Mouse (Mus musculus): ENCODE results near the gene Ifngr1. TPM values are rescaled to one million over a fixed set of nuclear protein-coding genes. Genes with fewer than 3 reads are reported as not detected.

The Ifngr1 gene
- polyA plus RNA-seq (2015; fragmentation: Nextera tagmentation; extraction: Ambion mirVana), result 36.9 and 40.3 TPM in 2 replicates

DNA sequence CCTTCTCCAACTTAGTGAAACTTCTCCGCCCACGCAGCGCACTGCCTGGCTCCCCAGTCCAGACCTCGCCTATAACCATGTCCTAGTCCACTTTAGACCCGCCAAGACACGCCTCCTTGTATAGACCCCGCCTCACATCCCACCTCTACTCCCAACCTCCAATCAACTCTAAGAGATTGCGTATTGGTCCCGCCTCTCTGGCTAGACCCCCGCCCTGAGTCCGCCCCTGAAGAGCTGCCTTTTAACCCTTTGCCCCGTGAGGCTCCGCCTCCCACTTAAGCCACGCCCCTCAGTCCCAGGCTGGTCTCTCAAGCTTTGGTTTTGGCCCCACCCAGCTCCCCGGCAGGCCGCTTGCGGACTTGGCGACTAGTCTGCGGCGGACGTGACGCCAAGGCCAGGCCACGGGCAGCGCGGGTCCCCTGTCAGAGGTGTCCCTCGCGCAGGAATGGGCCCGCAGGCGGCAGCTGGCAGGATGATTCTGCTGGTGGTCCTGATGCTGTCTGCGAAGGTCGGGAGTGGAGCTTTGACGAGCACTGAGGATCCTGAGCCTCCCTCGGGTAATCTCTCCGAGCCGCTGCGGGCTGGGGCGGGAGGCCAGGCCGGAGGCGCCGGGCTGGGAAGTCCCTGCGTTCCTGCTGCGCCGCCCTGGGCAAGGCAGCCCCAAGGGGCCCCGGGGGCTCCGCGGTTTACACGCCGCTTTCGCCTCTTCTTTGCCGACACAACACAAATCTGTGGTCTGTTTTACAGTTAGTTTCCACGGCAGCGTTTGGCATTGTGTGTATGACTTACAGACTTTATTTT, at the start of gene Ifngr1:
Gene Ifngr1 (plus strand): TSS at position 309 of the 801 bp plus-strand sequence.
- peak within 1 kb of the TSS; percentile 82 for H3K9ac ChIP-seq
- H3K36me3 ChIP-seq, result no peaks in the 10 kb centered on the region
- peak within 1 kb of the TSS; percentile 77 for H3K4me3 ChIP-seq
- H3K4me2 ChIP-seq, result peak within 1 kb of the TSS; percentile 76
- WGBS, result under 1% methylated on average over 52 of the region's 52 CpGs
- H3K4me1 ChIP-seq, result peaks cover 27% of the 10 kb centered on the region
- no peaks in the 10 kb centered on the region for H3K9me3 ChIP-seq
- H3K27ac ChIP-seq, result peak within 1 kb of the TSS; percentile 86
- ATAC-seq (ENCODE audit: insufficient number of reproducible peaks, insufficient read depth, low FRiP score, low TSS enrichment, low read depth), result peak; percentile 99
- no peaks in the 10 kb centered on the region for H3K27me3 ChIP-seq

DNA sequence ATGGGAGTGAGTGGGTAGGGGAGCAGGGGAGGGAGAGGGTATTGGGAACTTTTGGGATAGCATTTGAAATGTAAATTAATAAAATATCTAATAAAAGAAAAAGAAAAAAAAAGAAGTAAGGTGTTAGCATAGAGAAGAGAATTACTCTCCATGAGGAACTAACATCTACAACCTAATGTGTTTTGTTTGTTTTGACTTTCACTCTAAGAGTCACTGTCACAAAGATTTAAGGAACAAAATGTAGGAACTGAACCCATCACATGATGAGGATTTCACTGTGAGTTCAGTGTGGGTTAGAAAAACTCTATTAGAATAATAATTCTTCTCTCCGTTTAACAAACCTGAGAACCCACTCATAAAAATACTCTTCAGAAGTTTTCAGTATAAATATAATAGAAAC, 44.9 kb upstream of the Ifngr1 start:
- Histone ChIP-seq H3K4me1 (no peaks in the 10 kb centered on the region), H3K4me2 (no peak overlapping the region), H3K4me3 (no peak overlapping the region), H3K36me3 (no peaks in the 10 kb centered on the region), H3K9ac (no peak overlapping the region), H3K9me3 (no peaks in the 10 kb centered on the region), H3K27ac (no peak overlapping the region), H3K27me3 (no peaks in the 10 kb centered on the region)
- no peak for ATAC-seq (ENCODE audit: insufficient number of reproducible peaks, insufficient read depth, low FRiP score, low TSS enrichment, low read depth)
- 90% methylated on average over 1 of the region's 1 CpGs for WGBS

DNA sequence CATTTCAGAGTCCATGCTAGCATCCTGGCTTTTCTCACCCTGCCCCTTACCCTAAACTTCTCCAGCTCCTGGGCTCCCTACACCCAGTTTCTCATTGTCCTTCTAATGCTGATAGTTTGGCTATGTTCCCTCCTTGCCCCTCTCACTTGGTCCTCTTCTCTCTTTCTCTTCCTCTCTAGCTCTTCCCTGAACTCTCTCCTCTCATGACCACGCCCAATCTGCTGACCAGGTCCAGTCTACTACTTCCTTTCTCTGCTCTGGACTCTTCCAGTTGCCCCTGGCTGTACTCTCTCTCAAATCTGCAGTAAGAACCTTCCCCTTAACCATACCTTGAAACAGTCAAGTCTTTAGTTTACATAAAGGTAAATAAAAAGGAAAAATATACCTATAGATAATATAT, 43.7 kb upstream of the Ifngr1 start:
- Histone ChIP-seq H3K4me1 (no peaks in the 10 kb centered on the region), H3K9ac (no peak overlapping the region), H3K27me3 (no peaks in the 10 kb centered on the region), H3K27ac (no peak overlapping the region), H3K4me3 (no peak overlapping the region), H3K36me3 (no peaks in the 10 kb centered on the region), H3K9me3 (no peaks in the 10 kb centered on the region), H3K4me2 (no peak overlapping the region)
- 83% methylated on average over 1 of the region's 1 CpGs for WGBS
- no peak for ATAC-seq (ENCODE audit: insufficient number of reproducible peaks, insufficient read depth, low FRiP score, low TSS enrichment, low read depth)

DNA sequence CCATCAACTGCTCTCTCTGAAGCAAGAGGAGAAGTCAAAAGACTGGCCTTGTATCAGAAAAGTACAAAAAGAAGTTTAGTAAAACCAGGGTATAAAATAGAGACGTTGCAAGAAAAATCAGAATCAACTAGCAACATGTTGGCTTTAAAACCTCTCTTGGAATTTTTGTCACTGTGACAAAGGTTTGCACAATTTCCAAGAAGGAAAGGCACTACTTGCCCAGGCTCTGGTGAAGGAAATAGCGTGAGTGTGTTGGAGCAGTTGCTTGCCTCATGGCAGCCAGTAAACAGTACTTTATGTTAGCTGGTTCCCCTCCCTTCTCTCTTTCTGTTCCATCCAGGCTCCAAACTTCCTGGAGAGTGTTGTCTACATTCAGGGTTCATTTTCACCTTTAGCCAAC, 43.3 kb upstream of the Ifngr1 start:
- Histone ChIP-seq H3K4me3 (no peak overlapping the region), H3K36me3 (no peaks in the 10 kb centered on the region), H3K27ac (no peak overlapping the region), H3K27me3 (no peaks in the 10 kb centered on the region), H3K4me1 (no peaks in the 10 kb centered on the region), H3K4me2 (no peak overlapping the region), H3K9me3 (no peaks in the 10 kb centered on the region), H3K9ac (no peak overlapping the region)
- ATAC-seq (ENCODE audit: insufficient number of reproducible peaks, insufficient read depth, low FRiP score, low TSS enrichment, low read depth), result no peak
- 87% methylated on average over 2 of the region's 2 CpGs for WGBS

DNA sequence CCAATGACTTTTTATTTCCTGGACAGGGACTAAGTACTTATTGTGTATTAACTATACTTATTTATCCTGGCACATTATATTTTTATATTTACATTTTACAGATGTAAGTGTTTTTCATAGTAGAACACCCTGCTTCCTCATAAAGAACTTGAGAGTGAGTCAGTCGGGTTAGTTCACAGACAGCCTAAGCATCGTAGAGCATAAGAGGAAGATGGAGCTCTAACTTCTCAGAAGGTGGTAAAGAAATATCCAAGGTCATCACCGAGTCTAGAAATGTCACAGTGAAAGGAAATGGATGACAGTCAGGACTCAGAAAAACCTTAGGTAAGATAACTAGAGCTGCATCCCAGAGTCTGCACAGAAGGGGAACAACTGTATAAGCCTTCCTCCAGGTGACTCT, 40.2 kb upstream of the Ifngr1 start:
- Histone ChIP-seq H3K4me1 (no peaks in the 10 kb centered on the region), H3K4me2 (no peak overlapping the region), H3K27me3 (no peaks in the 10 kb centered on the region), H3K4me3 (no peak overlapping the region), H3K36me3 (no peaks in the 10 kb centered on the region), H3K27ac (no peak overlapping the region), H3K9ac (no peak overlapping the region), H3K9me3 (no peaks in the 10 kb centered on the region)
- 91% methylated on average over 3 of the region's 3 CpGs for WGBS
- no peak for ATAC-seq (ENCODE audit: insufficient number of reproducible peaks, insufficient read depth, low FRiP score, low TSS enrichment, low read depth)

DNA sequence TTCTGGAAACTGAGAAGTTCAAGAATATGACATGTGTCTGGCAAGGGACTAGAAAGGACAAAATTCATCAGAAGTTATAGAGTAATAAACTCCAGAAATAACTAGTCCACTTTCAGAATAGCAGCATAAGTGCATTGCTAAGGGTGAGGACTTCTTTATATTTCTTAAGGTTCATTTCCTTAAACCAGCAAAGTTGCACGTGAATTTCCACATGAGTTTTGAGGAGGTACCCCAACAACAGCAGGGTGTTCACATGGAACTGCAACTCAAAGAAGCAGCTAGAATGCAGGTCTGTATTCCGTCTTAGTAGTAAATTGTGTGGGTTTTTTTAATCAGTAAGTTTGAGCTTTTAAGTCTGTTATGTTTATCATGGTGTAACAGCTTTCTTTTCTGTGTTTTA, 37.9 kb upstream of the Ifngr1 start:
- H3K4me2 ChIP-seq, result no peak overlapping the region
- no peaks in the 10 kb centered on the region for H3K27me3 ChIP-seq
- ATAC-seq (ENCODE audit: insufficient number of reproducible peaks, insufficient read depth, low FRiP score, low TSS enrichment, low read depth), result no peak
- H3K27ac ChIP-seq, result no peak overlapping the region
- H3K9me3 ChIP-seq, result no peaks in the 10 kb centered on the region
- 75% methylated on average over 2 of the region's 2 CpGs for WGBS
- 0 out of 2 replicates have a peak, but pooled peaks cover 3% of the 10 kb centered on the region for H3K4me1 ChIP-seq
- no peak overlapping the region for H3K9ac ChIP-seq
- no peaks in the 10 kb centered on the region for H3K36me3 ChIP-seq
- no peak overlapping the region for H3K4me3 ChIP-seq

DNA sequence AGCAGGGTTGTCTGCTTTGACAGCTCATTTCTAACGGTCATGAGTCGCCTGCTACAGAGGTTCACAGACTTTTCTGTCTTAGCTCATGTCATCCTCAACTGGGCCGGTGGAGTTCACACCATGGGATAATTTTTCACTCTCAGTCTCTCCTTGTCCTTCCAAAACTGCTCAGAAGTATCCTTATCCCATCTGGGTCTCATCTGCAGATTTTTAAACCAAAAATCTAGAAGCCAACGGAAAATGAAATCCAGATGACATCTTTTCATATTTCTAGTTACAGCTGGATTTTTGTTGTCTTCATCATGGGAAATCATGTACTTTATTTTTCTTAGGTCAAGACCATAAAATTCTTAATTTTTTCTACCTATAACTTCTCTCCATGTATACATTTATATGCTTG, 34.1 kb upstream of the Ifngr1 start:
- H3K27me3 ChIP-seq, result no peaks in the 10 kb centered on the region
- H3K27ac ChIP-seq, result no peak overlapping the region
- H3K36me3 ChIP-seq, result no peaks in the 10 kb centered on the region
- 32% methylated on average over 4 of the region's 4 CpGs for WGBS
- H3K4me3 ChIP-seq, result no peak overlapping the region
- ATAC-seq (ENCODE audit: insufficient number of reproducible peaks, insufficient read depth, low FRiP score, low TSS enrichment, low read depth), result no peak
- 0 out of 2 replicates have a peak, but pooled peaks cover 3% of the 10 kb centered on the region for H3K4me1 ChIP-seq
- no peak overlapping the region for H3K4me2 ChIP-seq
- H3K9ac ChIP-seq, result no peak overlapping the region
- no peaks in the 10 kb centered on the region for H3K9me3 ChIP-seq

DNA sequence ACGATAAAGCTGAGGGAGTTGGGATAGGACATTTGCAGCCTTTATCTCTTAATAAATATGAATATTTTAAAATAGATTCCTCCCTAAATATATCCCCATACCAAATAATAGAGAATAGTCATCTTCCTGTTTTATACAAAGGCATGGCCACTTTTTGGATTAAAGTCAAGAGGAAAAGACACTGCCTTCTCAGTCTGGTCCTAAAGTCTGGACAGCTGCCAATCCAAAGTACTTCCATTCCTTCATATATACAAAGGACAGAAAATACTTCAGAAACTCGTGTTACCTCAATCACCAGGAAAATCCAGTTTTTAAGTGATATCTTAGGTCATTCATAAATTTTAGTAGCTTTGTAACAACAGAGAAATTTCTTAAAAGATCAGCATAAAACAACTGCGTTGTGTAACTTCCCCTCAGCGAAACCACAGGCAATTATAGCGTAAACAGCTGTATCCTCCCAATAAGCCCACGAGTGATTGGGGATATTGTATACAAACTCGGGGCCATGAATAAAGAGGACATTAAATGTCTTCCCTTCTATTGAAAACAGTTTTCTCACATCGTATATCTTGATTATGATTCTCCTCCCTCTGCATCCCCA, 32.1 kb upstream of the Ifngr1 start:
- H3K4me2 ChIP-seq, result no peak overlapping the region
- H3K36me3 ChIP-seq, result no peaks in the 10 kb centered on the region
- no peak overlapping the region for H3K4me3 ChIP-seq
- no peak overlapping the region for H3K27ac ChIP-seq
- WGBS, result 58% methylated on average over 8 of the region's 8 CpGs
- ATAC-seq (ENCODE audit: insufficient number of reproducible peaks, insufficient read depth, low FRiP score, low TSS enrichment, low read depth), result no peak
- H3K9ac ChIP-seq, result no peak overlapping the region
- H3K4me1 ChIP-seq, result 0 out of 2 replicates have a peak, but pooled peaks cover 3% of the 10 kb centered on the region
- no peaks in the 10 kb centered on the region for H3K27me3 ChIP-seq
- no peaks in the 10 kb centered on the region for H3K9me3 ChIP-seq

DNA sequence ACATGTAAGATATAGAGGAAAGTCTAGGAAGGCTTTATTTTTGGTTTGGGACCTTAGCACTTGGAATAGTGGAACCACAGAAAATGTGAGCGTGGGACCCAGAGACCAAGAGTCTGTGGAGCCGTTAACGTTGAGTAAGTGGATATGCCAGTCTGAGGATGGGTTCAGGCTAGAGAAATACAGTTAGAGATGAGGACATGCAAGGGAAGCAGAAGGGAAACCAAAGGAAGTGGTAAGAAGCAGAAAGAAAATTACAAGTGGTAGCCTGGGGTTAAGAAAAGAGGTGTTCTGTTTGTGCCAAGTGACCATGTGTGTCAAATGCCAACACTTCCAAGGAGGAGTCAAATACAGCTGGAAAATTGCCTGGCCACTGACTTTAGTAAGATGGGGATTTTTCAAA, 29.2 kb upstream of the Ifngr1 start:
- no peaks in the 10 kb centered on the region for H3K36me3 ChIP-seq
- no peak overlapping the region for H3K4me3 ChIP-seq
- 94% methylated on average over 3 of the region's 3 CpGs for WGBS
- H3K4me1 ChIP-seq, result 0 out of 2 replicates have a peak, but pooled peaks cover under 1% of the 10 kb centered on the region
- no peak for ATAC-seq (ENCODE audit: insufficient number of reproducible peaks, insufficient read depth, low FRiP score, low TSS enrichment, low read depth)
- H3K9me3 ChIP-seq, result no peaks in the 10 kb centered on the region
- H3K9ac ChIP-seq, result no peak overlapping the region
- H3K27me3 ChIP-seq, result no peaks in the 10 kb centered on the region
- H3K4me2 ChIP-seq, result no peak overlapping the region
- no peak overlapping the region for H3K27ac ChIP-seq

DNA sequence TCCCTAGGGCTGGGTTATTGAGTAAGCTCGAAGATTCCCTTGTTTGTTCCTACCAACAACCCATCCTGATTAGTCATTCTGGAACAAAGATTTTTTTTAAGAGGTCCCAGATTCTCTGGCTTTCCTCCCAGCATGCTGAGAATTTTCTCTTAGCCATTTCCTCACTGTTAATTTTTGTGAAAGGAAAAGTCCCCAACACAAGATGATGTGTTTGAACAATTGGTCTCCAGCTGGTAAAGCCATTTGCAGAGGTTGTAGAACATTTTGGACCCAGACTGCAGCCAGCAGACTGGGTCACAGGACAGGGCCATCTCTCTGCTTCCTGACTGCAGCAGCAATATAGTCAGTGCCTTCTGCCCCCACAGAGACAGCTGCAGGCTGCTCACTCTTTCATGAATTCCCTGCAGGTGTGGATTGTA, 28.3 kb upstream of the Ifngr1 start:
- Histone ChIP-seq H3K27ac (no peak overlapping the region), H3K4me3 (no peak overlapping the region), H3K27me3 (no peaks in the 10 kb centered on the region), H3K36me3 (no peaks in the 10 kb centered on the region), H3K9ac (no peak overlapping the region), H3K4me1 (no peaks in the 10 kb centered on the region), H3K9me3 (no peaks in the 10 kb centered on the region), H3K4me2 (no peak overlapping the region)
- 53% methylated on average over 1 of the region's 1 CpGs for WGBS
- no peak for ATAC-seq (ENCODE audit: insufficient number of reproducible peaks, insufficient read depth, low FRiP score, low TSS enrichment, low read depth)

DNA sequence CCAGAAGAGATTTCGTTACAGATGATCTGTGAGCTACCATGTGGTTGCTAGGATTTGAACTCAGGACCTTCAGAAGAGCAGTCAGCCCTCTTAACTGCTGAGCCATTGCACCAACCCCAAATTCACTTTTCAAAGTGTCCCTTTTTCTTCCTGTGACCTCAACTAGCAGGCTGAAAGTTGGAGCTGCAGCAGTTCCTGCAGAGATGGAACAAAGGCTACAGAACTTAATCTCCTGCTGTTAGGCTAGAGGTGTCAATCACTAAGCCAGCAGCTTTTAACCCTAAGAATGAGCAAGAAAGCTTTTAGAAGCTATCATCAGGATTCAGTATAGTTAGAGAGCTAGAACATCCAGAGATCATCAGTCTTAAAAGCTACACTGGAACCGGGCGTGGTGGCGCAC, 24.3 kb upstream of the Ifngr1 start:
- Histone ChIP-seq H3K9me3 (no peaks in the 10 kb centered on the region), H3K27me3 (no peaks in the 10 kb centered on the region), H3K9ac (no peak overlapping the region), H3K4me1 (no peaks in the 10 kb centered on the region), H3K4me3 (no peak overlapping the region), H3K27ac (no peak overlapping the region), H3K4me2 (no peak overlapping the region), H3K36me3 (no peaks in the 10 kb centered on the region)
- WGBS, result 95% methylated on average over 4 of the region's 4 CpGs
- no peak for ATAC-seq (ENCODE audit: insufficient number of reproducible peaks, insufficient read depth, low FRiP score, low TSS enrichment, low read depth)

DNA sequence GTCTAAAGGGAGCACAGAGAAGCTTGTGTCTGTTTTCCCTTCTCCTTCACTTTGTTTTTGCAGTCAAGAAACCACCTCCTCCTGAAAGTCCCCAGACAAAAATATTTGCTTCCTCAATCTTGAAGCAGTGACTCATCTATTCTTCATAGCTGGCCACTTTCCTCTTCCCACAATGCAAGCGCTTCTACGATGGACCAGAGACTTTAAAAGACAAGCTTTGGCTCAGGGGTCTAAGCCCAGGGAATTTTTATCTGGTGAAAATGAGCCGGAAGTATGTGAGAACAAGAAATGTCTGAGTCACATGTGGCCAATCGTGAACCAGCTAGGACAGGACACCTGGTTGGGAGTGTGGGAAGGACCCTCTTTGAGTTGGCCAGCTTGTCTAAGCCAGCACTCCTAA, 21.5 kb upstream of the Ifngr1 start:
- 84% methylated on average over 4 of the region's 4 CpGs for WGBS
- Histone ChIP-seq H3K27me3 (no peaks in the 10 kb centered on the region), H3K27ac (no peak overlapping the region), H3K4me1 (no peaks in the 10 kb centered on the region), H3K4me3 (no peak overlapping the region), H3K36me3 (no peaks in the 10 kb centered on the region), H3K9me3 (no peaks in the 10 kb centered on the region), H3K4me2 (no peak overlapping the region), H3K9ac (no peak overlapping the region)
- ATAC-seq (ENCODE audit: insufficient number of reproducible peaks, insufficient read depth, low FRiP score, low TSS enrichment, low read depth), result no peak

Measured in embryonic facial prominence, embryonic 13.5 days (tissue).